9 mouse cellular contexts compared by ENCODE assay signal in the genomic region with DNA sequence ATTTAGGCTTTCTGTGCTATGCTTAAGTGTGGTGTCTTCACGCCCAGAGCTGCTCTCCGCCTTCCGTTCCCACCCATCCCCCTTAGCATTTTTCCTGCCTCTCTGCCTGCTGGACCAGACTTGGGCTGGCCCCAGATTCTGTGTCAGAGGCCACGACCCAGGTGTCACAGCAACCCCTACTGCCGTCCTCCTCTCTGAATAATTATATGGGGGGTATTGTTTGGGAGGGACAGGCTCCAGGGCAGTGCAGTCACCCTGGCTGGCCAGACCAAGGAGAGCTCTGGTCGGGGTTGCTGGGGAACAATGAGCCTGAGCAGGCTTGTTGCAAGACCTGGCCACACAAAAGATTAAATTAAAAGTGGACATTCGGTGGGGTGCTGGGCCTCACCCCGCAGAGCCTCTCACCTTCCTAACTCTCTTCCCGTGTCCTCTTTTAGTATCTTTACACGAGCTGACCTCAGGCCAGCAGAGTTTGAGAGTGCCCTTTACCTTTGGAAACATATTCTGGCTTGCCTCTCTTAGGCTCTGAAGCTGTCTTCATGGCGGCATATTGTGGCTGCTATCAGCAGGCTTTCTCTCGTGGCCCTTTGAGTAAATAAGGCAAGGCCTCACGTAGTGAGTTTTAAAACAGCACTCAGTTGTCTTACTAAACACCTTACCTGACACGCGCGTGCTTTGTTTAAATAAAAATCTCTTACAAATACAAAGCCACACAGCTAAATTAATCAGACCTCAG. TPM values are rescaled to one million over a fixed set of nuclear protein-coding genes. Genes with fewer than 3 reads are reported as not detected.
DNase-seq lines count a peak whose midpoint lies in the region; ATAC-seq and TF ChIP-seq lines count a peak whose summit lies in the region.
"Had no signal": no experiment of that assay in that cellular context is flagged by ENCODE, and none has a peak within 500 bp of the region (broad histone marks: within the 10 kb centered on the region; RNA-seq: fewer than 3 reads in every experiment).

No protein-coding gene starts in this region.

- H3K9me3 ChIP-seq in lung, embryonic 16.5 days (ENCODE audit: control insufficient read depth, low read length) = no peaks in the 10 kb centered on the region
- H3K9me3 ChIP-seq in kidney, postnatal 0 days (replicated peaks; ENCODE audit: low read length) = no peaks in the 10 kb centered on the region

- no peak overlapping the region; the same call in 1 of the 2 replicates for H3K27ac ChIP-seq in lung, embryonic 16.5 days (ENCODE audit: low read length)
- peak overlapping the region; percentile 73 for H3K27ac ChIP-seq in kidney, postnatal 0 days

- no peak for TF ChIP-seq CTCF in kidney, postnatal 0 days (IDR thresholded peaks at IDR 0.05; ENCODE audit: low read depth)

- ATAC-seq in lung, embryonic 16.5 days (ENCODE audit: low read depth) = peak; percentile 29; the same call in 1 of the 2 replicates
- ATAC-seq in kidney, postnatal 0 days (replicated peaks; ENCODE audit: low FRiP score, low read depth) = 0 out of 2 replicates have a peak, but pooled peaks have one; percentile 4

- H3K36me3 ChIP-seq in lung, embryonic 16.5 days (ENCODE audit: control insufficient read depth, insufficient read depth, low read length) = no peaks in the 10 kb centered on the region
- no peaks in the 10 kb centered on the region for H3K36me3 ChIP-seq in kidney, postnatal 0 days (ENCODE audit: insufficient read depth, low read length)

- 40% methylated on average over 16 of the region's 16 CpGs for WGBS in lung, embryonic 16.5 days
- 34% methylated on average over 16 of the region's 16 CpGs for WGBS in kidney, postnatal 0 days

- DNase-seq in lung, postnatal 4 days = no peak
- DNase-seq in heart, adult 18-20 months = peak; percentile 26 to 52
- DNase-seq in kidney, postnatal 0 days (ENCODE audit: low spot score) = peak; percentile 55
- peak; percentile 40 for DNase-seq in retina, postnatal 1 day
- no peak for DNase-seq in layer of hippocampus, adult 9-10 months (ENCODE audit: low spot score)
- DNase-seq in left cerebral cortex, postnatal 25 days (ENCODE audit: low spot score in 2 of 2) = no peak
- no peak for DNase-seq in spleen, postnatal 4 days (ENCODE audit: low spot score in 2 of 2)
- DNase-seq: left cerebral cortex, postnatal 4 days had no signal

- no peak overlapping the region for H3K9ac ChIP-seq in lung, embryonic 16.5 days (ENCODE audit: low read length)
- 0 out of 2 replicates have a peak overlapping the region, but pooled peaks have one; percentile 6 for H3K9ac ChIP-seq in kidney, postnatal 0 days (ENCODE audit: low read depth, low read length)

- H3K27me3 ChIP-seq in lung, embryonic 16.5 days (ENCODE audit: control insufficient read depth, insufficient read depth, low read depth, low read length) = no peaks in the 10 kb centered on the region
- H3K27me3 ChIP-seq in kidney, postnatal 0 days (ENCODE audit: insufficient read depth, low read length) = no peaks in the 10 kb centered on the region

- H3K4me3 ChIP-seq in lung, embryonic 16.5 days (ENCODE audit: low read length) = no peak overlapping the region
- no peak overlapping the region for H3K4me3 ChIP-seq in kidney, postnatal 0 days (replicated peaks; ENCODE audit: low read depth, low read length)

- H3K4me2 ChIP-seq in lung, embryonic 16.5 days (ENCODE audit: low read depth, low read length) = no peak overlapping the region
- H3K4me2 ChIP-seq in kidney, postnatal 0 days (ENCODE audit: low read length) = no peak overlapping the region

- H3K4me1 ChIP-seq in lung, embryonic 16.5 days (replicated peaks; ENCODE audit: control insufficient read depth, insufficient read depth, low read length) = peaks cover 31% of the 10 kb centered on the region
- H3K4me1 ChIP-seq in kidney, postnatal 0 days (replicated peaks; ENCODE audit: insufficient read depth, low read length) = peaks cover 28% of the 10 kb centered on the region

- intact Hi-C loops in left cerebral cortex, postnatal 25 days (cut with DNase I) = no loop called here

RNA-seq across cellular contexts. Expression of gene Pygo1, which starts 45.1 kb away (rescaled TPM):
- polyA plus RNA-seq in lung, embryonic 16.5 days (2015; fragmentation: Nextera tagmentation; extraction: Ambion mirVana) = 2.9 and 3.0 TPM in 2 replicates
- 10 to 100 TPM; 13.5 to 14.9 TPM for total RNA-seq in heart, adult 18-20 months (2021)
- polyA plus RNA-seq in kidney, postnatal 0 days (2015; fragmentation: Nextera tagmentation; extraction: Ambion mirVana) = 3.0 and 3.2 TPM in 2 replicates
- 10 to 100 TPM; 14.5 to 14.6 TPM for total RNA-seq in left cerebral cortex, postnatal 25 days (2021)

Comparison
In these comparisons a context has a peak if more than half of its experiments do, and no peak if none do; other contexts are left out.
1. DNase-seq: peak in heart, adult 18-20 months (2 of 2), kidney, postnatal 0 days (single experiment) and retina, postnatal 1 day (single experiment); none in lung, postnatal 4 days (0 of 2), layer of hippocampus, adult 9-10 months (single experiment), left cerebral cortex, postnatal 25 days (0 of 2) and spleen, postnatal 4 days (0 of 2).